Mouse (Mus musculus): Measurements from ENCODE around the gene Tmc5. TPM values are rescaled to one million over a fixed set of nuclear protein-coding genes. Genes with fewer than 3 reads are reported as not detected.
A peak's percentile ranks its signal among the peaks of the same experiment; 100 is the strongest.

The Tmc5 gene
- total RNA-seq, 2 experiments from 2014 or later, result 0.69 to 1.1 TPM

- DNase-seq, result no peak
Observed at GRCm38 (mm10) chr7:118697168-118697567, 100.1 kb downstream of the Tmc5 start.

- DNase-seq, result no peak
Observed at GRCm38 (mm10) chr7:118698882-118699281, 101.8 kb downstream of the Tmc5 start.

GRCm38 (mm10) chr7:118703144-118703561 lies 106.1 kb downstream of the Tmc5 start:
- DNase-seq, result no peak

GRCm38 (mm10) chr7:118704001-118704850 lies 107.1 kb downstream of the Tmc5 start:
- no peak for DNase-seq

GRCm38 (mm10) chr7:118705101-118705961 lies 108.2 kb downstream of the Tmc5 start, which contains the start of gene Gde1:
Gene Gde1 (minus strand): TSS chr7:118705778.
- DNase-seq, result peak; percentile 91

GRCm38 (mm10) chr7:118706051-118706450 lies 109.0 kb downstream of the Tmc5 start:
- DNase-seq, result no peak

GRCm38 (mm10) chr7:118706488-118706887 lies 109.4 kb downstream of the Tmc5 start:
- DNase-seq, result no peak

- DNase-seq, result no peak
Observed at GRCm38 (mm10) chr7:118707216-118707615, 110.1 kb downstream of the Tmc5 start.

GRCm38 (mm10) chr7:118708002-118708401 lies 110.9 kb downstream of the Tmc5 start:
- peak; percentile 17 for DNase-seq

GRCm38 (mm10) chr7:118710776-118711175 lies 113.7 kb downstream of the Tmc5 start:
- DNase-seq, result no peak

- peak; percentile 93 for DNase-seq
Observed at GRCm38 (mm10) chr7:118712228-118713173, 115.4 kb downstream of the Tmc5 start, which contains the start of gene Ccp110. Gene Ccp110 (plus strand): TSS chr7:118712552.

- no peak for DNase-seq
Observed at GRCm38 (mm10) chr7:118714873-118715272, 117.8 kb downstream of the Tmc5 start.

GRCm38 (mm10) chr7:118718066-118718465 lies 121.0 kb downstream of the Tmc5 start:
- DNase-seq, result no peak

- no peak for DNase-seq
Observed at GRCm38 (mm10) chr7:118723927-118724326, 126.8 kb downstream of the Tmc5 start.

Other genes starting within 250 kb of the Tmc5 start
- gene Syt17, start 149.1 kb upstream of the Tmc5 start, total RNA-seq (2021), result 1 to 10 TPM; 1.4 to 2.0 TPM
- 10 to 100 TPM; 46.5 to 46.6 TPM for gene Itpripl2, start 105.3 kb upstream of the Tmc5 start, total RNA-seq (2021)
- gene Coq7, start 63.9 kb upstream of the Tmc5 start, total RNA-seq (2021), result 100 to 1,000 TPM in 1 of 2 experiments, 10 to 100 TPM in 1; 99.7 to 112 TPM
- gene Tmc7, start 12.6 kb upstream of the Tmc5 start, total RNA-seq (2021), result 10 to 100 TPM in 1 of 2 experiments, 1 to 10 TPM in 1; 9.8 to 10.3 TPM
- 10 to 100 TPM; 38.6 to 38.8 TPM for gene Gde1, start 108.5 kb downstream of the Tmc5 start, total RNA-seq (2021)
- gene Ccp110, start 115.3 kb downstream of the Tmc5 start, total RNA-seq (2021), result 1 to 10 TPM; 5.8 to 6.9 TPM
- gene Vps35l, start 142.9 kb downstream of the Tmc5 start, total RNA-seq (2021), result 10 to 100 TPM; 36.0 to 37.1 TPM